Mouse (Mus musculus) G1E-ER4 (cell line): Measurements from ENCODE around the gene 1810010H24Rik. TPM values are rescaled to one million over a fixed set of nuclear protein-coding genes. Genes with fewer than 3 reads are reported as not detected.

ENCODE experiments used
- GATA1 ChIP-seq: IDR thresholded peaks from one replicate; pipeline ENCODE4 v1.8.0; 2012; ENCODE audit warnings: low read length, inconsistent platforms
- polyA plus RNA-seq: library from polyadenylated mRNA; stranded (reverse); fragments of >175 nt; gene quantifications from 2 replicates; pipeline ENCODE4 v1.2.3, GENCODE M21; 2012

Gene 1810010H24Rik
- polyA plus RNA-seq, 1 experiment: 0.44 TPM

DNA sequence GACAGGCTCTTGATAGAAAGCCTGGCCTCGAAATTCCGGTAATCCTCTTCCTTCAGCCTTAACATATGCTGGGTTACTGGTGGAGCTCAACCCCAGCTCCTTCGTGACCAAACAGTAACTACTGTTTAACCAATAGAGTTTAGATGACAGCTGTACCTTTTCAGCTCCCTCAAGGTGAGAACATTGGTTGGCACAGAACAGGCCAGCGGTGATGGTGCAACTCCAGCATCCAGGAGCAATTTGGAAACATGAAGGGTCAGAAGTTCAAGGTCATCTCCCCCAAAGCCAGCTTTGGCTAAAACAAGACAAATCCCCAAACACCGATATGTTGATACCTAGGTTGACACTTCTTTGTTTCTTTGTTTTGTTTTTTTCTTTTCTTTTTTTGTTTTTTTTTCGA lies 3.3 kb downstream of the 1810010H24Rik start:
- TF ChIP-seq GATA1: no peak

DNA sequence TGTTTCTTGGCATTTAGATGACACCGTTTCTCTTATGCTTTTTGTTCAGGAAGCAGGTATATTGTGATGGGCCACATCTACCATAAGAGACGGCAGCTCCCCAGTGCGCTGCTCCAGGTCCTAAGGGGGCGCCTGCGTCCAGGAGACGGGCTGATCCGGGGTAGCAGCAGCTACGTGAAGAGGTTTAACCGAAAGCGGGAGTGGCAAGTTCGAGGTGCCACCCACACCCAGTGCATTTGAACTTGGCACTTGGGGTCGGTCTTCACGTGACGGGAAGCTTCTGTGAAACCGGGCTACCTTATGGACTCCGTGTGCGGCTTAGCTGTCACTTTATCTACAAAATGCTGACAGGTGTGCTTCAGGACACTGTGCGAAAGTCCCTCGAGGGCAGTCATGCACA lies 4.1 kb downstream of the 1810010H24Rik start:
- TF ChIP-seq GATA1: no peak

DNA sequence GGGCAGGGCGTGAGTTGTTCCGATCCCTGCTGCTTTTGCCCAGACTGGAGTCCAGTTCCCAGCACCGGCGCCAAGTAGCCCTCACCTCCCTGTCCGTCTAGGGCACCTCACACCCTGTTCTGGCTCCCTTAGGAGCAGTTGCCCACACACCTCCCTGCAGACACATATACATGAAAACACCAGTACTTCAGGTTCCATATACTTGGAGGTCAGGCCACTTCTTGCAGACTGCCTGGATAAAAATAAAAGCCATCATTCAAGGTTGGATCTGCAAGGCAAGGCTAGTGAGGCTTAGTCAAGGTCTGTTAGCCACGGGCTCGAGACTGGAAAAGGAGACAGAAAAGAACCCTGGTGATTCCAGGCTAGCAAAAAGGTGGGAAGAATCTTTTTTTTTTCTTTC lies 6.2 kb downstream of the 1810010H24Rik start:
- TF ChIP-seq GATA1: no peak

- TF ChIP-seq GATA1: no peak
Measured at GRCm38 (mm10) chr11:107034085-107034810, 8.8 kb downstream of the 1810010H24Rik start.

DNA sequence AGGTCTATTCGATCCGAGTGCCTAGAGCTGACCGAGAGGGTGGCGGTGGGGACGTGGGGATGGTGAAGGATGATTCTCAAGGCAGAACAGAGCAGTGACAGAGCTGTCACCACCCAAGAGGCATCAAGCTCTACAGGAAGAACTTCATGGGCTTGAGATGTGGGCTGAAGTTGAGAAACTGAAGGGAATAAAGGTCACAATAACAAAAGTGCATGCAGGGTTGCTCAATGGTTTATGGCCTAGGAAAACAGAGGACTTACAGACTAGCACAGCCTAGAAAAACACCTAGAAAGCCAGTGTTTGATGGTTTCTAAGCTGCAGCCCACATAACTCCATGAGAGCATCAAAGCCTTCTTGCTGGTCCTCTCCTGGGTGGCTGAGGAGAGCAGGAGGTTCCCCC lies 13.9 kb downstream of the 1810010H24Rik start:
- no peak for TF ChIP-seq GATA1

DNA sequence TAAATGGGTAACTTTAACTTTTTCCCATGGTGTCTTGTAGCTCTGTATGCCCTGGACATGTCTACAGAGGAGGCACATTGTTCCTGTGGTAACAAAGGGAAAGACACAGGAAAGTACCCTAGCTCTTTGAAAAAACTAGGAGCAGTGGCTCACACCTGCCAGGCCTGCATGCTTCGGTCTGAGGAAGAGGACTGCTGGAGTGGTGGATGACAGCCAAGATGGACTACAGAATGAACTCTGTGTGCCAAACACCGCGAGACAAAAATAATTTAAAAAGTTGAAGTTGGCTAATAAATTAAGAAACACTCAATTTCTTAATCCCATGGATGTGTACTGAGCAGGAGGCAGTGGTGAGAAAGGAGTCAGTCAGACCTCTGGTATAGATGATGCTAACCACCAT lies 15.9 kb downstream of the 1810010H24Rik start:
- no peak for TF ChIP-seq GATA1

DNA sequence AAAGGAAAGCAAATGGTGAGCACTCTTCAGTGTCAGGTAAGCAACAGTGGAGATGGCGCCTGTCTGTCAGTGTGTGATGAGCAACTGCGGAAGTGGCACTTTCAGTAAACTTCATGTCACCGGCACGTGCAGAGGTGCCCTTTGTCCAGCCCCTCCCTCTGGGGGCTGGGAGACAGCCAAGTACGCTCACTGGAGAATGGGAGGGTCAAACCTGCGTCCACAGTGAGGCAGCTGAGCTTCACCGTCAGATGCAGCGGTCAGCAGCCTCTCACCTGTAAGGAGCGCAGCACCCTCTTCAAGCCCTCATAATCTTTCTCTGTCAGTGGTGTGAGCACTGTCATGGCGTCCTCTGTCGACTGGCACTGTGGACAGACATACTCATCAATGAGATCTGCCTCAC lies 17.9 kb downstream of the 1810010H24Rik start:
- TF ChIP-seq GATA1: no peak

DNA sequence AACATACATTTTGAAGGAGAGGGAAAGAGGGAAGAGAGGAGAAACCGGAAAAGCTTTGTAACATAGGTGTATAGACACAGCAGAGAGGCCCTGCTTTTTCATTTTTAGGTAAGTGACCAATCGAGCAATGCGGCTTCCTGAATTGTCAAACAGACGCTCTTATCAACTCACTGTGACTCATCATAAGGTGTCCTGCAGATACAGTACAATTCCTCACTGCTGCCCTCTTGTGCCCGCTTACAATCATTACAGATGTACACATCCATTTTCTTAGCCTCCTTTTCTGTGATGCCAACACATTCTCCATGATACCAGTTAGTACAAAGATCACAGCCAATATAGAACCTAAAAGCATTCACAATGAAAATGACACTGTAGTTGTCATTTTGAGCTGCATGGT lies 18.8 kb downstream of the 1810010H24Rik start:
- peak; percentile 38 for TF ChIP-seq GATA1

DNA sequence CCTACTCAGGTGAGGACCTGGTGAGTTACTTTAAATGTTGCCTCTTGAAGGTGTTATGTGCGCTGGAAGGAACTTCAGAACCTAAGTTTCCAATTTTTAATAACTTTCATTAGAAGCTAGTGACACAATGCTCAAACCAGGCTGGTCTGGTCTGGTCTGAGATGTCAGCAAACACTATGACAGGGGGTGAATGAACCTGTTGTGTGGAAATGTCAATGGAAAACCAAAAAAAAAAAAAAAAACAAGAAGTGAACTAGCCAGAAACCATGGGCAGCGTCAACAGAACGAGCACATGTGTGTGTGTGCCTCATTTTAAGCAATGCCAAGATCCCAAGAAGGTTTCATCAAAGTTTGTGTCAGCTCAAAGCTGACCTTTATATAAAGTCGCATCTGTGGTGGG lies 20.1 kb downstream of the 1810010H24Rik start:
- no peak for TF ChIP-seq GATA1

GRCm38 (mm10) chr11:107046766-107047620 lies 21.5 kb downstream of the 1810010H24Rik start:
- TF ChIP-seq GATA1: no peak

GRCm38 (mm10) chr11:107054870-107055269 lies 29.4 kb downstream of the 1810010H24Rik start:
- TF ChIP-seq GATA1: no peak

DNA sequence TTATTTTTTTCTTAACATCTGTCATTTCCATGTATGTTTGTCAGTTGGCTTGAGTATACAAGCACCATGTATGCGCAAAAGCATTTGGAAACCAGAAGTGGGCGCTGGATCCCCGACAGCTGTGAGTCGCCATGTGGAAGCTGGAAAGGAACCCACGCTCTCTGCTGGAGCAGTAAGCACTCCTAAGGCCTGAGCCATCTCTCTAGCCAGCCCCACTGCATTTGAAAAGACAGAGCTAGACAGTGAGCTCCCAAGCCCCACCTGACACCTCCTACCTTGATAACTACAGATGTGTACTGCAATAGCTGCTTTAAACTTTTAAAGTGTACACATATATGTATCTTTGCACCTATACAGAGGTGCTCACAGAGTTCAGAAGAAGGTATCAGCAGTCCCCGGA lies 31.9 kb downstream of the 1810010H24Rik start:
- no peak for TF ChIP-seq GATA1

GRCm38 (mm10) chr11:107060941-107061340 lies 35.5 kb downstream of the 1810010H24Rik start:
- no peak for TF ChIP-seq GATA1

DNA sequence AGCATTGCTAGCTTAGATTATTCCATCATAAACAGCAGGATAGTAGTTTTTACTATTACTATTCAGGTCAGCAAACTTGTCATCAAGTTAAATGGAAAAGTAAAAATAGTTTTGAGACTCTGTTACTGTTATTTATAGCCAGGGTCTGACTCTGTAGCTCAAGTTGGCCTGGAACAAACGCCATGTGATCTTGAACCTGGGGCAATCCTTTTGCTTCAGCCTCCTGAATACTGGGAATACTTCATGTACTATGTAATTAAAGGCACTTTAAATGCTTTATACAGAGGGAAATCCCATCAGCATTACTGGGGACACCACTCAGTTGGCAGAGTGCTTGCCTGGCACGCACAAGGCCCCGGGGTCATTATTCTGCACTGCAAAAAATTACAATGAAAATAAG lies 37.6 kb downstream of the 1810010H24Rik start:
- no peak for TF ChIP-seq GATA1

GRCm38 (mm10) chr11:107064590-107064989 lies 39.1 kb downstream of the 1810010H24Rik start:
- TF ChIP-seq GATA1: no peak

GRCm38 (mm10) chr11:107065216-107065785 lies 39.8 kb downstream of the 1810010H24Rik start:
- no peak for TF ChIP-seq GATA1

Other genes starting within 250 kb of the 1810010H24Rik start
- gene Polg2, start 246.1 kb upstream of the 1810010H24Rik start, polyA plus RNA-seq: 2.2 and 2.6 TPM in 2 replicates
- 1,620 and 1,930 TPM in 2 replicates for gene Ddx5, start 236.5 kb upstream of the 1810010H24Rik start, polyA plus RNA-seq
- 1.0 and 1.6 TPM in 2 replicates for gene Cep95, start 236.4 kb upstream of the 1810010H24Rik start, polyA plus RNA-seq
- 2.4 and 2.8 TPM in 2 replicates for gene Smurf2, start 105.0 kb upstream of the 1810010H24Rik start, polyA plus RNA-seq
- 10.4 TPM in 2 replicates for gene Kpna2, start 26.1 kb upstream of the 1810010H24Rik start, polyA plus RNA-seq
- 105 and 110 TPM in 2 replicates for gene Bptf, start 106.4 kb downstream of the 1810010H24Rik start, polyA plus RNA-seq
- 1.5 and 2.2 TPM in 2 replicates for gene Nol11, start 163.7 kb downstream of the 1810010H24Rik start, polyA plus RNA-seq